Mouse (Mus musculus) retina, adult 2 months (tissue): ENCODE measurements around the gene Wfdc5.
"Not testable (repeated sequence)": the region's sequence is repeated elsewhere in the genome, so short reads cannot be mapped to it uniquely, and the experiment has no call there.

ENCODE experiments used
- DNase-seq: peaks from one replicate; pipeline ENCODE4 v3.0.0-alpha.2; 2012; ENCODE audit warnings: low read depth, low spot score

Wfdc5 gene

DNA sequence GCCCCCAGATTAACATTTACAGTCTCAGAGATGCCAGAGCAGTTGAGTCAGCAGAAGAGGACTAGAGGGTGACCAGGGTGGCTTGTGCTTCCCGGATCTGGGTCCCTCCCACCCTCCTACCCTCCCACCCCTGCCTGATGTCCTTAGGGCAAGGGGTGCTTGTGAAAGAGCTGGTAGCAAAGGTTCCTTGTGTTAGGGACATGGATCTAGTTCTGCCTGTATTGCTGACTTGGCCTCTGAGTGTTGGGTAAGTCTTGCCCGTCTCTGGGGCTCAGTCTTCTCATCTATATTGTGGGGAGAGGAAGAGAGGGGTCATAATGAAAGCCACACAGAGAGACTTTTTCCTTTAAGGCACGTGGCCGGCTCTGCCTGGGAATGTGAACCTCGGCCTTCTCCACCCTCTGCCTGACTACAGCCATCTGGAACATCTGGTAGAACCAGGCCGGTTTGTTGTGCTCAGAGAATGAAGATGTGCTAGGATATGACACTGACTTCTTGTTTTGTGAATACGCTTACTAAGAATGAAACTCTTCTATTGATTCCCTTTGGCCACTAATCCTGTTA, at the start of gene Wfdc5:
TSS of gene Wfdc5 (minus strand) at position 51 of the 564 bp plus-strand sequence.
- no peak for DNase-seq

DNA sequence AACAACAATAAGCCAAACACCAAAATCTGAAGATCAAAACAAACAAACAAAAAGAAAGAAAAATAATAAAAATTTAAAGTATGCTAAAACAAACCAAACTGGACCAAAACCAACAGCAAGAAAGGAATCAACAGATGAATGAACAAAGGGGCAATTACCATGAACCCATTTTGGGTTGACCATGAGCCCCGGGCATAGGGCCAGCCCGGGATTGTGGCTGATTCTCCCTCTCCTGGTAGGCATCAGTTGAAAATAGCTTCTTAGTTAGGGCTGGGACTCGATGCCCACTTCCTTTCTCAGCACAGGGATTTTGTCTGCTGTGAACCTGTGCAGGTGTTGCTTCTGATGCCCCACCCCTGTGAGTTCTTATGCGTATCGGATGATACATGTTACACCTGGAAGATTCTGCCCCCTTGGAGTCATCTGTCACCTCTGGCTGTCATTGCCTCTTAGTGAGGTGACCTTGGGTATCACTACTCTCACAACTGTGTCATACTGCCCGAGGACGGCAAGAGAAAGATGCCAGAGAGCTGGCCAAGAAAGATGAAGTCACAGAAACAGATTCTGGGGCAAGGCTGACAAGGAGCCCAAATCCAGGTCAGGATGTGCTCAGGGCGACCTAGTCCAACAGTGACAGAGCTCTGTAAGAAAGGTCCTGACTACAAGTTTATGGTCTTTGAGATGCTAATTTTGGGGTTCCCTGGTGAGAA, 46.0 kb upstream of the Wfdc5 start:
- DNase-seq = no peak

DNA sequence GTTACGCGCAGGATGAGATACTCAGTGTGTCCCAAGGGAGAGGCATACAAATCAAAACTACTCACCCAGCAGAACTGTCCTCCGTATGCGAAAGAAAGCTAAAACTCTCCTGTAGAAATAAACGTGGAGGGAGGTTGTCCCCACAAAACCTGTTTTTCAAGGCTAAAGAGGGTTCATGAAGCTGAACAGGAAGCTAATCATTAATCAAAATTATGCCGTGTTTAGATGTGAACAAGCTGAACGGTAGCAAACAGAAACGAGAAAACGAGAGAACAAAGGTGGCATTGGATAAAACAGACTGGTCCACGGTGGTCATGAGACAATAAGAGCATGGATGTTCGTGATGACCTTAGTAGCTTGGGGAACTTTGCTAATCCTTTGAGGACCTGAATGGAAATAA, 39.0 kb upstream of the Wfdc5 start, which contains the start of gene Wfdc15b:
TSS of gene Wfdc15b (minus strand) at position 139 of the 400 bp plus-strand sequence.
- no peak for DNase-seq

DNA sequence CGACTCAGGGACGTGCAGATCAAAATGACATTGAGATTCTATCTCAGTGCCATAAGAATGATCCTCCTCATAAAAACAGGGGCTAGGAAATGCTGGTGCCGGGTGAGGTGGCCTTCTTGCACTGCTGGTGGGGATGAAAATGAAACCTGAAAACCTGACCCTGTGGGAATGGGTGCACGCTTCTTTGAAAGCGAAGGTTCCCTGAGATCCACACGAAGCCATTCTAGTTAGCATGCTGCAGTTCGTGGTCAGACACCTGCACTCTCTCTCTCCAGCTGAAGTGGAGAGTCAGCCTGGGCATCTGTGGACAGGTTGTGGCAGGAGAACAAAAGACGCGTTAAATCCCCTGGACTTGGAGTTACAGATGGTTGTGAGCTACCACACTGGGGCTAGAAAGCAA, 36.8 kb upstream of the Wfdc5 start:
- DNase-seq = no peak

- DNase-seq = no peak
These were observed 30.2 kb upstream of the Wfdc5 start for GRCm38 (mm10) chr2:164212711-164213110.

DNA sequence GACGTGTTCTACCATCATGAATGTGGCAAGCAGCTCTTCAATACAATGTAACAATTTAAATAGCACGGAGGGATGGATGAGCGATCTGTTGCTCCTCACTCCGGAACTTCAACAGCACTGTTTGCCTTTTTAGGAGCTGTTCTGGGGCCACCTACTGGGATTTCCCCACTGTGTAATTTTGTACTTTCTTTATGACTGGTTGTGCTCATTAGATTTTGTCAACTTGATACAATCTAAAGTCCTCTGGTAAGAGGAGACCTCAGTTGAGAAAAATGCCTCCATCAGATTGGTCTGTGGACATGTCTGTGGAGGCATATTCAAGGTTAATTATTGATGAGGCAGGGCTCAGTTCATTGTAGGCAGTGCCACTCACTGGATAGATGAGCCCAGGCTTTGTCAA, 28.4 kb upstream of the Wfdc5 start:
- no peak for DNase-seq

GRCm38 (mm10) chr2:164206676-164207075, 24.1 kb upstream of the Wfdc5 start:
- DNase-seq = no peak

DNA sequence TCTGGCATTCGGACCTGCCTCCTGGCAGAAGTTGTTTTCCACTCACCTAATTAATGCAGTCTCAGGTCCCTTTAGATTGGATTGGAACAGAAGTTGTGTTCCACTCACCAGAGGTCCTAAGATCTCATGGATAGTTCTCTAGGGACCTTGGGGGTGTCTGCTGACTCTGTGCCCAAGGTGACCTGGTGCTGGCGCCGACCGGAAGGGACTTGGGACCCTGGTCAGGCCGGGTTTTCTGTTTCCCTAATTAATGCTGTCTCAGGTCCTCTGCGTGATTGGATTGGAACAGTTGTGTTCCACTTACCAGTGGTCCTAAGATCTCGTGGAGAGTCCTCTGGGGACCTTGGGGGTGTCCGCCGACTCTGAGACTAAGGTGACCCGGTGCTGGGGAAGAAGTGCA, 23.5 kb upstream of the Wfdc5 start:
- DNase-seq = not testable (repeated sequence)

GRCm38 (mm10) chr2:164199626-164200327, 17.2 kb upstream of the Wfdc5 start, which contains the start of gene Wfdc15a:
Gene Wfdc15a, minus strand, starts transcription at chr2:164200130.
- no peak for DNase-seq

DNA sequence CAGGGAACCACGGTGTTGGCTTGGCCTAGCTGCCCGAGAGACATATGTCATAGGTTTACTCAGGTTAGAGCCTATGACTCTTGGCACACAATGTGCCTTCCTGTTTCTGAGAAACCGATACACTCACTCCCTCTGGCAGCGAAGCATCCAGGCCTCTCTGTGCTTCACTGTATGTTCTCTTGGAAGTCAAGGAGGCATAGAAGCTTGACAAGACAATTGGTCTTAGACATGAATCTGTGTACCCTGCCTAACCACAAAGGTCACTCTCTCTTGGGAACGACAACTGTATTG, 14.1 kb upstream of the Wfdc5 start:
- no peak for DNase-seq

- no peak for DNase-seq
These were observed 13.6 kb upstream of the Wfdc5 start for GRCm38 (mm10) chr2:164195971-164196699.

- DNase-seq = no peak
These were observed 12.6 kb upstream of the Wfdc5 start for GRCm38 (mm10) chr2:164194959-164195630.

- DNase-seq = no peak
These were observed 9.7 kb upstream of the Wfdc5 start for GRCm38 (mm10) chr2:164192279-164192678.

DNA sequence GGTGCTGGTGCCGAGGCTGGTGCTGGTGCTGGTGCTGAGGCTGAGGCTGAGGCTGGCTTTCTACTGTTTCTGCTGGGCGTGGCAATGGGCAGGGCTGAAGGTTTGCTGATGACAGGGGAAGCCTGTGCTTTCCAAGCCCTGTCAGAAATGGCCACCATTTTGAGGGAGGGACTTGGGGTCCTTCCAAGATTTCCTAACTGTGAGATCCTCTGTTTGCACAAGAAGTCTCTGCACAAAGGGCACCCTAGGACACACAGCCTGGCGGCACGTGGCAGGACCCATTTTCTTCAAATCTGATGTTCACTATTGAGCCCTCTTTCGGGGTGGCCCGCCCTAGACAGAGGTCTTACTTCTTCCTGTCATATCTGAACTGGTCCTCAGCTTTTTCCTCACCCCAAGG, 8.0 kb upstream of the Wfdc5 start, which contains the start of gene Wfdc12:
TSS of gene Wfdc12 (minus strand) at position 33 of the 400 bp plus-strand sequence.
- no peak for DNase-seq

DNA sequence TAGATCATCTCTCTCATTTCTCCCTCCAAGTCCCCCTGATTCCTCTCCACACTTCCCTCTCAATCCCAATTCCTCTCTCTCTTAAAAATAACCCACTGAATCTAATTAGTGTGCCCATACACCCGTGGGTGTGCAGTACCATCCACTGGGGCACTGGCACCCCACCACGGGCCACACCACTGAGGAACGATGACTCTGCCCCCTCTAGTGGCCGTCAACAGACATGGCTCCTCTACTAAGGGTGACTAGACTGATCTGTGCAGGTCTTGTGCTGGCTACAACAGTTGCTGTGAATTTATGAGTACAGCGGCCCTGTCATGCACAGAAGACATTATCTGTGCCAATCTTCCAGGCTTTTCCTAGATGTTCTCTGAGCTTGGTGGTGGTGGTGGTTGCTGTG, 6.2 kb upstream of the Wfdc5 start:
- DNase-seq = no peak

- DNase-seq = no peak
These were observed 1.7 kb upstream of the Wfdc5 start for GRCm38 (mm10) chr2:164184145-164184719.

GRCm38 (mm10) chr2:164183340-164183739, 798 bp upstream of the Wfdc5 start:
- DNase-seq = no peak

DNA sequence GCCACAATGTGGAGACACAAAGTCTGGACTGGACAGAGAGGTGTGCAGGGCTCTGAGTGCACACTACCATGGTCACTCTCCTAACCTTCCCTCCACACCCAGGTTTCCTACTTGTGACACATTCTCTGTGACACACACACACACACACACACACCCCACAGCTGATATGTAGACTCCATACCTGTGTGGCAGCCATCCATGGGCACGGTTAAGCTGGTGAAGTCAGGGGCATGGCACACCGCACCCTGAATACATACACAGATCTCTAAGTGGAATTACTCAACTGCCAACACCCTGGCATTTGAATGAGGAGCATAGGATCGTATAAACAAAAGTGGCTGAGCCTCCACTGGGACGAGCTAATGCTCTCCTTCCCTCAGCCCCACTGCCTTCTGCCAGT, 1.8 kb downstream of the Wfdc5 start:
- DNase-seq = no peak

GRCm38 (mm10) chr2:164180124-164180523, 2.4 kb downstream of the Wfdc5 start:
- DNase-seq = no peak

GRCm38 (mm10) chr2:164177831-164178230, 4.7 kb downstream of the Wfdc5 start:
- no peak for DNase-seq

DNA sequence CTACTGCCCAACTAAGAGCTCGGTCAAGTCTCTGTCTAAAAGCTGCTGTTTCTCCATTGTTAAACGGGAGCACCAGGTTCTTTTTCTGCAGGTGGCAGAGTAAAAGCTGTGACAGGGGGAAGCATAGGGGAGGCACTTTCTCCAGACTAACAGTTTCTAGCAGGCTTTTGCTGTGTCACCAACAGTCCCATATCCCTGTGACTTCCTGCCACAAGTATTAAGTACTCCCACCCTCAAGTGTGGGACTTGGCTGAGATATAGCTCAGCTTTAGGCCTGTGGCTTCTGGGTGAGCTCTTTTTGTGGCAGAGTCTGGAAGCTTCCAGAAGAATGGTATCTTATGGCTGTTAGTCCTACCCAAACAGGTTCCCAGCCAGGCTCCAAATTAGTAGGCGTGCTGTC, 6.7 kb downstream of the Wfdc5 start:
- no peak for DNase-seq
